Mouse (Mus musculus): ENCODE data around the gene Brd2.

The Brd2 gene

GRCm38 (mm10) chr17:34131911-34132310 is 9.5 kb upstream of the Brd2 start:
- no peak for DNase-seq (ENCODE audit: low read depth, low spot score)

DNA sequence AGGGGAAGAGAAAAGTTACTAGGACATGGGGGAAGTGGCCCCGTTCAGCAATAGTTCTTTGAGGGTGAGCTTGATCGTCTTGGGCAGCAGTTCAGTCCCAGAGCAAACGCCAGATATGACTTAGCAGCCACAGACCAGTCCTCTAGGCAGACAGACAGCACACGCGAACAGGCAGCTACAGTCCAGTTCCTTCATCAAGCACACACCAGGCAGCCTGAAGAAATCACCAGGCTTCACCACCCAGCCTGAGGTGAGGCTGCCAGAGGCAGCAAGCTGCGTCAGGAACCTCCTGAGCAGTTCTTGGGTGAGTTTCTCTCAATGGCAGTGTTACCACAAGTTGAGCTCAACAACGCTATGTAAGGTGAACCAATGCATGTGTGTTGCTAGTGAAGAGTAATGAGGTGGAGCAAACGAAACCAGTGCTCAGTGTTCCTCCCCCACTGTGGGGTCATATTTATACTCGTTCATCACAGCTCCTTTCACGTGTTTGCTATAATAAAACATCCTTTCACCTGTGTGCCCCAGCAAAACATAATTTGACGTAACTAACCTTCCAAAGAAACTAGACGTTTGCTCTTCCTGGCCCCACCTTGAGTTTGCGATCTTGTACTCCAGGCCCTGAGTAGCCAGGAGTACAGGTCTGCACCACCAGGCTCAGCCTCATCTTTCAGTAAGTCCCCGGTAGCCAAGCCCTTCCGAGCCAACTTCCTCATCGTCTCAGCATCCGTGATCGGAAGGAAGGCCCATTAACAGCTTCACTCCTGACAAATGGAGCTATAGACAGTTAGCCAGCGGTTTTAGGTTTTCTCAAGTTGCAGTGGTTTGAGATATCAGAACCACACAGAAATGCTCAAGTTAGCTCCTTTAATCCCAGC is 7.9 kb upstream of the Brd2 start:
- DNase-seq (ENCODE audit: low read depth, low spot score), result no peak

GRCm38 (mm10) chr17:34128944-34129791 is 6.7 kb upstream of the Brd2 start:
- no peak for DNase-seq (ENCODE audit: low read depth, low spot score)

- no peak for DNase-seq (ENCODE audit: low read depth, low spot score)
Measured at GRCm38 (mm10) chr17:34128264-34128937, 6.0 kb upstream of the Brd2 start.

GRCm38 (mm10) chr17:34127475-34127874 is 5.0 kb upstream of the Brd2 start:
- DNase-seq (ENCODE audit: low read depth, low spot score), result no peak

DNA sequence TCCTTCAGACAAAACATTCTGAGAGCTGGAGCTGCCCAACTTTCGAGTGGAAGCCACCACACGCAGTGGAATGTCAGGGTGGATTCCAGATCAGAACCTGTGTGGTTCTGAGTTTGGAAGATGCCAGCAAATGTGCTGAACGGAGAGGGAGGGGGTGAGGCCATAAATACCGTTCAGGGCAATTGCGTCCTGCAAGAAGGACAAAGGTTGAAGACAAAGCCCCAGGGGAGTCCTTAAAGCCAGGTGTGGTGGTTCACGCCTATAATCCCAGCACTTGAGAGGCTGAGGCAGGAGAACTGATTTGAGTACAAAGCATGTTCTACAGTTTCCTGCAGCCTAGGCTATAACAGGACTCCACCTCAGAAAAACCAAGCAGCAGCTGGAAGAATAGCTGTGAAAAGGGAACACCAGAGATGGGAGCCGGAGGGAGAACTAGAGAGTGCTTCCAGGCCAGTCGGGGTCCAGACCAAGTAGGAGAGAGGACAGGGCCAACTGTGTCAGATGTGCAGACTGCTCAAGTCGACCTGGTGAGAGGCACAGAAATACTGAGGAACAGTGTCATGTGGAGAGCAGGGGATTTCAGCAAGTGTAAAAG is 4.5 kb upstream of the Brd2 start:
- no peak for DNase-seq (ENCODE audit: low read depth, low spot score)

- no peak for DNase-seq (ENCODE audit: low read depth, low spot score)
Measured at GRCm38 (mm10) chr17:34124649-34125048, 2.2 kb upstream of the Brd2 start.

GRCm38 (mm10) chr17:34123518-34123917 is 1.1 kb upstream of the Brd2 start:
- no peak for DNase-seq (ENCODE audit: low read depth, low spot score)

DNA sequence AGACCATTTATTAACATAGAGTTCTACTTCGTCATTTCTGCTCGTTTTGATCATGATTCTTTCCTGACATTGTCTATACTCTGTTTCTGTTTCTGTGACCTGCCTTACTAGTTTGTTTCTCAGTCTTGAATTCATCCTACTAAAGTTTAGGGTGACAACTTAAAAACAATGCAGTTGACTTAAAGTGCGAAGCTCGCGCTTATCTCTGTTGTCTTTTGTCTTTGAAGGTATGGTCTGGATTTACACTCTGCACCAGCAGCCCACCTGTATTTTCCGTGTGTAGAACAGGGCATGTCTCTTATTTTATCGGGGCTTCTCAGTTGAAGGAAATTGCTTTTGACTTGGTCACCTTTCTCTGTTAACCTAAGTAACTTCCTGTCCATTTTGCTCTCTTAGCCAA is 677 bp upstream of the Brd2 start:
- DNase-seq (ENCODE audit: low read depth, low spot score), result no peak

- DNase-seq (ENCODE audit: low read depth, low spot score), result peak; percentile 77
Measured at GRCm38 (mm10) chr17:34121879-34122187, 601 bp downstream of the Brd2 start.

GRCm38 (mm10) chr17:34121172-34121878 is 1.1 kb downstream of the Brd2 start:
- DNase-seq (ENCODE audit: low read depth, low spot score), result peak; percentile 92

DNA sequence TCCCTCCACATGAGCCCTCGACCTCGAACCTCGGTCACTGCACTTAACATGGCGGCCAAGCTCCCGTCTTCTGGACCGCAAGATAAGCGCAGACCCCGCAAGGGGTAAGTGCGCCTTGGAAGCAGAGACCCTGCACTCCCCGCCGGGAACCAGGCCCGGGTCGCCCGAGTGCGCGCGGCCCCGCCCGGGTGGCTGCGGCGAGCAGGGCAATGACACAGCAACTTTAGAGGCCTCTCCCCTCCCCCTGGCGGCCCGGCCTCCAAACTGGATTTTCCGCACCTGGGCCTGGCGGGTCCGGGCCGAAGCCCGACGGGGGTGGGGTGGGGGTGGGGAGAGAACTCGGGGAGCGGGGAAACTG is 1.6 kb downstream of the Brd2 start:
- no peak for DNase-seq (ENCODE audit: low read depth, low spot score)

- peak; percentile 83 for DNase-seq (ENCODE audit: low read depth, low spot score)
Measured at GRCm38 (mm10) chr17:34120180-34120723, 2.2 kb downstream of the Brd2 start.

DNA sequence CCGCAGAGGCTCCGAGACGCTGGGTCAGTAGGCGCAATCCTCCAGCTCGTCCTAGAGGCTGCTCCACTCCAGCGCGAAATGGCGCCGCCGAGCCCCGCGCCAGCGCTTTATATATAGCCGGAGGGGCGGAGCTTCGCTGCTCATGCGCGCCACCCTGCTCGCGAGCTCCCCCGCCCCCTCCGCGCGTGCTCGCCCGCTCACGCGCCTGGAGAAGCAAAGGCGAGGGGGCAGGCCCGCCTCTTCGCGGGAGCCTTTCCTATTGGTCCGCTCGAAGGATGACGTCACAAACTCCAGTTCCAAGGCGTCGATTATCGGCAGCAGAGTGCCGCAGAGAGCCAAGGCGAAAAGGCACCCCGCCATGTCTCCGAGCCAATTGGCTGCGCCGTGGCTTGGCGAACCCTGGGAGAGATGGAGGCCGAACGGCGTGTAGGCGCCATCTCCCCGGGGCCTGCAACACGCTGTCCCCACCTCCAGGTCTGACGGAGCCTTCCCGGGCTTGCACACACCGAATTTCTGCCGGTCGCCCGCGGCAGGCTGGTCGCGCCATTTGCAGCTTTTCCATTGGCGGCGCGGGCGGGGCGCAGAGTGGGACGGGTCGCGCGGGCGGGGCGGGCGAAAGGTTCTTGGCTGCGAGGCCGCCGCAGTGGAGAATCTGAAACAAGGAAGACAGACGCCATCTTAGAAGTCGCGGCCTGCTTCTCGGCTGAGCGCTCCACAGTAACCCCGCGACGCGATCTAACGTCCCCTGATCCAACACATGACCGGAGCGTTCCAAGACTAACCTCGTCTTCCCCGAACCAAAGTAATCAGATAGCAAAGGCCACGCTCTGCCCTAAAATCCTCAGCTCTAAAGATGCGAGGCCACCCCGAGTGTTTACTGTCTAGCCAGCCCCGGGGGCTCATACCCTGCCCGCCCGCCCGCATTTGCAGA is 2.9 kb downstream of the Brd2 start, which contains the start of gene H2-DMa:
TSS of gene H2-DMa (plus strand) at position 293 of the 931 bp plus-strand sequence.
- peak; percentile 99 for DNase-seq (ENCODE audit: low read depth, low spot score)

GRCm38 (mm10) chr17:34118873-34119248 is 3.6 kb downstream of the Brd2 start:
- DNase-seq (ENCODE audit: low read depth, low spot score), result no peak

DNA sequence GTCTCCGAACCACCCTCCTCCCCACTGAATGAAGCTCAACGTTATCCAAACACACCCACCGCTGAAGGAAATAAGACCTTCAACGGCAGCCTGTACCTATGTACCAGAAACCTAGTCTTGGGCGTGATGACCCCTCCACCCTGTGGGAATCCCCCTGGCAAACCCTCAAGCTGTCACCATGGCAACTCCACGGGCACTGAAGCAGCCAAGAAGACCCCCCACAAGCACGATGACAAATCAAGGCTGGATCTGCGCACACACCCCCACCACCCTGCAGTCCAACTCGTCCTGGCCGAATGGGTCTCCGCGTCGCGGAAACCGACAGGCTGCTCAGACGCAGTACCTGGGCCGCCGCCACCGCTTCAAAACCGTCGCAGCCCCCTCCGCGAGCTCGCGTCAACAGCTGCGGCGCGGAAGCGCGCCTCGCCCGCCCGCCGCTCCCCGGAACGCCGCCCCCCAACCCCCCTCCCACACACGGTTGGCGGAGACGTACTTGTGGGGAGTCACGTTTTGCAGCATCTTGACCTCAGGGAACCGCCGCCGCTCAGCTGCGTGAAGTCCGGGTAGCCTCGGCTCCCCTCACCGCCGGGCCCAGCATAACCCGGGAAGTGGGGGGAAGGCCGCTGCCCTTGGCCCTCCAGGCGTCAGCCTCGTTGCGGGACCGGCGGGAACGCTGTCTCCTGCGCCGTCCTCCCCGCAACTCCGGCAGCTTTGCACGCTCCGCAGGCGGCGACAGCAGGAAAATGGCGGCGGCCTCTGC is 4.1 kb downstream of the Brd2 start:
- DNase-seq (ENCODE audit: low read depth, low spot score), result peak; percentile 30

DNA sequence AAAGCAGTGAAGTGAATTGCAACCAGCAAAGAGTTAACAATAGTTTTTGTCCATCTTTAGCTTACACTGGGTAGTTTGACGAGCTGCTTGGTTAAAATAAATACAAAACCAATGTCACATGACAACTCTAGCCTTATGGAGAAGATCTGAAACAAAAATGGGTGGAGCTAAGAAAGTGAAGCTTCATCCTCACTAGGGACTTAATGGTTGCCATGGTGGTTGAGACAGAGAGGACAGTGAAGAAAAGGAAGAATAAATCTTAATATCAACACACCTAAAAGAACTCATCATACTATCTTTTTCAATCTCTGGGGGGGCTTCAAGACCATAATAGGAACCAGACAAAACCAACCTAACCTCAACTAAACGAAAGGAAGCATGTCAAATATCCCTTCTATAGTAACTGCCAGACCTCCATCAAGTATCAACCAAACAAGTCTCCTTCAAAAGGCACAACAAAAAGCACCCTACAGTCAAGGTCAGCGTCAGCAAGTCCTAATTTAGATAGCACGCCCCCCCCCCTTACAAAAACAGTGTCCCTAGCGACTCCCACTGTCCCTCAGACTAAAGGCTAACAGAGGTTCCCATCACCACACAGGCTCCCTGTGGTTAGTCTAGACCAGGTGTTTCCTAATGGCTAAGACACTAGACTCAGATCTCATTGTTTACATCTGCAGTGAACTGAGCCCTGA is 4.9 kb downstream of the Brd2 start:
- DNase-seq (ENCODE audit: low read depth, low spot score), result no peak

DNA sequence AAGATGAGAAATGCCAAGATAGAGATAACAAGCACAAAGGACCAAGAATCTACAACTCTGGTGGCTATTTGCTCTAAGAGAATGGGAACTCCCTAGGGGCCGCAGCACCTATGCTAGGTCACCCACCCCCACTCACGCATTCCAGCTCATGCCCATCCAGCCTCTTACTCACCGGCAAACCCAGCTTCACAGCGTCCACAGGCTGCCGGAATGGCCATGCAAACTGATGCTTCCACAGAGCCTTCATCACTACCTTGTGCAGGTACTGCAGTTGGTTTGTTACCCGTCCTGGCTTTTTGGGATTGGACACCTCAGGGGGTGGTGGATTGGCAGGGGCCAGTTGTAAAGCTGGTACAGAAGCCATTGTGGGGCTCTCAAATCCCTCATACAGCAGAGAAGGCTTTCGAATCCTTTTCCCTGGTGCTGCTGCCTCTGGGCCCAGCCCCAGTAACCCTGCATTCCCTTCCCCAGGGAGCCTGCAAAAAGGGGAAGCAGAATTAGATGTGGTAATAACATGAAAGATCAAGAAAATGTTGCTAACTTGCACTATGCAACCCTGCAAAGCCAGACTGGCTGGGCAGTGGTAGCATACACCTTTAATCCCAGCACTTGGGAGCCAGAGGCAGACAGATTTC is 5.6 kb downstream of the Brd2 start:
- DNase-seq (ENCODE audit: low read depth, low spot score), result no peak

Data from forelimb bud, embryonic 11.5 days (tissue).